Mouse (Mus musculus): ENCODE data around the gene Macrod2. TPM values are rescaled to one million over a fixed set of nuclear protein-coding genes. Genes with fewer than 3 reads are reported as not detected.

The Macrod2 gene
- polyA plus RNA-seq, 2 experiments = 2.1 to 7.7 TPM

DNA sequence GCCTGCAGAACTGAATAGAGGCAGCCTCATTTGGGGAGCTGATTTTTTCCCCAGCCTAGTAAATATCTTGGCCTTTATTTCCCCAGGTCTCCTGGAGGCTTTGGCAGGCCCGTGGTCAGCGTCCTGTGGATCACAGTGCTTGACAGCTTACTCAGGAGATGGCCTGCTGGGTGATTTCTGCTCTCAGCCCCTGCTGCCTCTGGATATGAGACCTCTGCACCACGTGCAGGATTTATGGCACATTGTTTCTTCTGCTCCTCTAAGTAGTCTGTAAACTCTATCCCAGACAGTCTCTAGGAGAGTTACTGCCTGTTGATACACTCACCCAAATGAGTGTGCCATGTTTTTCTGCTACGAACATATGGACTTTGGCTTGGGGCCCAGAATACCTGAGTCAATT lies 1187.8 kb downstream of the Macrod2 start:
- ATAC-seq (ENCODE audit: insufficient read depth) (no peak), DNase-seq (ENCODE audit: low read depth in 3 of 3, low spot score in 3 of 3) (no peak)
- TF ChIP-seq CTCF (IDR thresholded peaks at IDR 0.05; ENCODE audit: low read depth) = no peak
- no peak for TF ChIP-seq EP300 (IDR thresholded peaks at IDR 0.05; ENCODE audit: low read depth)
- Histone ChIP-seq H3K4me1 (replicated peaks; ENCODE audit: control insufficient read depth in 2 of 2, insufficient read depth in 2 of 2, low read length in 1 of 2) (no peaks in the 10 kb centered on the region), H3K27me3 (ENCODE audit: control insufficient read depth, insufficient read depth, low read length) (no peaks in the 10 kb centered on the region), H3K4me3 (ENCODE audit: insufficient read depth in 1 of 2, low read depth in 2 of 2, low read length in 2 of 2) (no peak overlapping the region), H3K4me2 (ENCODE audit: low read depth) (no peak overlapping the region), H3K9ac (replicated peaks) (no peak overlapping the region), H3K9me3 (ENCODE audit: control insufficient read depth, low read length) (no peaks in the 10 kb centered on the region), H3K36me3 (replicated peaks; ENCODE audit: control insufficient read depth, insufficient read depth, low read depth) (no peaks in the 10 kb centered on the region), H3K27ac (no peak overlapping the region)
- 24% methylated on average over 4 of the region's 4 CpGs for WGBS (ENCODE audit: insufficient replicate concordance)

DNA sequence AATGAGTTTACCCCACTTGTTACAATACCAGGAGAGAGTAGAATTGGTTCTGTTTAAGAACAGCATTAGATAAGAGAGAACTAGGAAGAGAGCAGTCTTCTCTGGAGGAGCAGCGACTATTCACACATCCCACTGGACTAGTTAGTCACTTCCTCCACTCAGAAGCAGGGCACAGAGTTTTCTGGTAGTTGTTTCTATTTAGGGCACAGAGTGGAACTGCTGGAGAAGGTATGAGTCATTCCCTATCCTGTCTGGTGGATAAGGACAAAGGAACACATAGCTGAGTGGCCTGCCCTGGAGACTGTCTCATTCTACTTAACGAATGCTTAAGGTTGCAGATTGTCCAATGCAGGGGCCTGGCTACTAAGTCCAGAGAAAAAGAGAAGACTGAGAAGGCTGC lies 1192.2 kb downstream of the Macrod2 start:
- no peaks in the 10 kb centered on the region for H3K27me3 ChIP-seq (ENCODE audit: control insufficient read depth, insufficient read depth, low read length)
- no peak overlapping the region for H3K4me3 ChIP-seq (ENCODE audit: insufficient read depth in 1 of 2, low read depth in 2 of 2, low read length in 2 of 2)
- ATAC-seq (ENCODE audit: insufficient read depth) (no peak), DNase-seq (ENCODE audit: low read depth in 3 of 3, low spot score in 3 of 3) (no peak)
- H3K36me3 ChIP-seq (replicated peaks; ENCODE audit: control insufficient read depth, insufficient read depth, low read depth) = no peaks in the 10 kb centered on the region
- H3K27ac ChIP-seq = no peak overlapping the region
- 39% methylated on average over 2 of the region's 2 CpGs for WGBS (ENCODE audit: insufficient replicate concordance)
- no peak overlapping the region for H3K9ac ChIP-seq (replicated peaks)
- TF ChIP-seq EP300 (IDR thresholded peaks at IDR 0.05; ENCODE audit: low read depth) (no peak), CTCF (IDR thresholded peaks at IDR 0.05; ENCODE audit: low read depth) (no peak)
- H3K4me2 ChIP-seq (ENCODE audit: low read depth) = no peak overlapping the region
- no peaks in the 10 kb centered on the region for H3K4me1 ChIP-seq (replicated peaks; ENCODE audit: control insufficient read depth in 2 of 2, insufficient read depth in 2 of 2, low read length in 1 of 2)
- H3K9me3 ChIP-seq (ENCODE audit: control insufficient read depth, low read length) = no peaks in the 10 kb centered on the region

DNA sequence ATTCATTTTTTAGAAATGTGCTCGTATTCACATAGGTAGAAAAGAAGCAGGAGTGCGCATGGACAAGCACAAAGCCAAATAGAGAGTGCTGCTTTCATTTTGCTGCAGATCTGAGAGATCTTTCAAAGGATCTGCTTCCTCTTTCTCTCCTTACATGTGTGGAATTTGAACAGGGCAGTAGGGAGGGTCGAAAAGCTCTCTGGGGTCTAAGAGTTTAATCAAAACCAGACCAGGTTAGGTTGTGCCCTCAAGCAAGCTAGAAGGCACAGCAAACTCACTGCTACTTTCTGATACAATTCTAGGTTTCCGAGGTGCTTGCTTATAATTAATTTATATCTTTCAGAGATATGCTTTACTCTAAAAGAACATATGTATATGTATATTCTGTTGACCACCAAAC lies 1196.2 kb downstream of the Macrod2 start:
- TF ChIP-seq EP300 (IDR thresholded peaks at IDR 0.05; ENCODE audit: low read depth) (no peak), CTCF (IDR thresholded peaks at IDR 0.05; ENCODE audit: low read depth) (no peak)
- 57% methylated on average over 4 of the region's 4 CpGs for WGBS (ENCODE audit: insufficient replicate concordance)

DNA sequence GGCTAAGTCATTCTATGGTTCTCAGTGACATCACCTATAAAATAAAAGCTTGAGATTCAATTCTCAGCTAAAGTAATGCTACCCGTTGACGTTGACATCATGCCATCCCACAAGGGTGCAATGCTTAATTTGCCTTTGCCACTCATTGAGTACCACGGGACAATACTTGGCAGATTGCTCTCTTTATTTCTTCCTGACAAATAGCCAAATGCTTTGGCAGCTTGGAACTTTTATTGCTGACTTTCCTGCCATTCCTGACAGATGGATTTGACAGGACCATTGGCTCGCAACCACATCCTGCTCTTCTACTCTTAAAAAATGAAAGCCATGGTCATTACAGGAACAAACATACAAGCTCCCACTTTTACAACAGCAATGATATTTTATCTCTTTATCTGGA lies 1199.7 kb downstream of the Macrod2 start:
- Histone ChIP-seq H3K4me2 (ENCODE audit: low read depth) (no peak overlapping the region), H3K27me3 (ENCODE audit: control insufficient read depth, insufficient read depth, low read length) (no peaks in the 10 kb centered on the region), H3K36me3 (replicated peaks; ENCODE audit: control insufficient read depth, insufficient read depth, low read depth) (no peaks in the 10 kb centered on the region), H3K4me1 (replicated peaks; ENCODE audit: control insufficient read depth in 2 of 2, insufficient read depth in 2 of 2, low read length in 1 of 2) (no peaks in the 10 kb centered on the region), H3K27ac (no peak overlapping the region), H3K4me3 (ENCODE audit: insufficient read depth in 1 of 2, low read depth in 2 of 2, low read length in 2 of 2) (no peak overlapping the region), H3K9ac (replicated peaks) (no peak overlapping the region), H3K9me3 (ENCODE audit: control insufficient read depth, low read length) (no peaks in the 10 kb centered on the region)
- no peak for ATAC-seq (ENCODE audit: insufficient read depth)
- 45% methylated on average over 4 of the region's 4 CpGs for WGBS (ENCODE audit: insufficient replicate concordance)
- no peak for DNase-seq (ENCODE audit: low read depth in 3 of 3, low spot score in 3 of 3)
- no peak for TF ChIP-seq EP300 (IDR thresholded peaks at IDR 0.05; ENCODE audit: low read depth)
- no peak for TF ChIP-seq CTCF (IDR thresholded peaks at IDR 0.05; ENCODE audit: low read depth)

More for the DNA sequence above, 1196.2 kb downstream of the Macrod2 start:
- H3K36me3 ChIP-seq (replicated peaks; ENCODE audit: control insufficient read depth, insufficient read depth, low read depth) = no peaks in the 10 kb centered on the region
- H3K9ac ChIP-seq (replicated peaks) = no peak overlapping the region
- DNase-seq (ENCODE audit: low read depth in 3 of 3, low spot score in 3 of 3) (no peak), ATAC-seq (ENCODE audit: insufficient read depth) (no peak)
- no peak overlapping the region for H3K4me3 ChIP-seq (ENCODE audit: insufficient read depth in 1 of 2, low read depth in 2 of 2, low read length in 2 of 2)
- H3K4me2 ChIP-seq (ENCODE audit: low read depth) = no peak overlapping the region
- H3K27me3 ChIP-seq (ENCODE audit: control insufficient read depth, insufficient read depth, low read length) = no peaks in the 10 kb centered on the region
- H3K27ac ChIP-seq = no peak overlapping the region
- no peaks in the 10 kb centered on the region for H3K4me1 ChIP-seq (replicated peaks; ENCODE audit: control insufficient read depth in 2 of 2, insufficient read depth in 2 of 2, low read length in 1 of 2)
- H3K9me3 ChIP-seq (ENCODE audit: control insufficient read depth, low read length) = no peaks in the 10 kb centered on the region

DNA sequence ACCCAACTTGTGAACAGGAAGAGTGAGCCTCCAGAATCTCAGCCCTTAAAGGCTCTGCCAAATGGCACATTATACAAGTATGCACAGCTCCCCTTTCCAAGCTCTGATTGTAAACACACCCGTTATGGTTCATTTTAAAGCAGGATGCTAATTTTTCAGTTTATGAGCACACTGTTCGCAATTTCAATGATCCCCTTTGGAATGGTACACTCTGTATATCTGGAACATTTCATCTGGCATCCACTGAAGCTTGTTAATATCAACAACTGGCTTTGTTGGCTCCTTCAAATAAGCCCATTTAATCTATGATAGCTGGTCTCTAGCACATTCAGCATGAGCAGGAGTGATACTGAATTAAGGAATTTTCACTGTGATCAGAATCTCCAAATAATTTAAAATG lies 1222.6 kb downstream of the Macrod2 start:
- H3K36me3 ChIP-seq (replicated peaks; ENCODE audit: control insufficient read depth, insufficient read depth, low read depth) = no peaks in the 10 kb centered on the region
- no peak for TF ChIP-seq CTCF (IDR thresholded peaks at IDR 0.05; ENCODE audit: low read depth)
- no peak for TF ChIP-seq EP300 (IDR thresholded peaks at IDR 0.05; ENCODE audit: low read depth)
- H3K4me1 ChIP-seq (replicated peaks; ENCODE audit: control insufficient read depth in 2 of 2, insufficient read depth in 2 of 2, low read length in 1 of 2) = no peaks in the 10 kb centered on the region
- no peaks in the 10 kb centered on the region for H3K9me3 ChIP-seq (ENCODE audit: control insufficient read depth, low read length)
- H3K27ac ChIP-seq = no peak overlapping the region
- 55% methylated on average over 2 of the region's 2 CpGs for WGBS (ENCODE audit: insufficient replicate concordance)
- H3K4me2 ChIP-seq (ENCODE audit: low read depth) = no peak overlapping the region
- H3K9ac ChIP-seq (replicated peaks) = no peak overlapping the region
- no peak for ATAC-seq (ENCODE audit: insufficient read depth)
- H3K27me3 ChIP-seq (ENCODE audit: control insufficient read depth, insufficient read depth, low read length) = no peaks in the 10 kb centered on the region
- no peak for DNase-seq (ENCODE audit: low read depth in 3 of 3, low spot score in 3 of 3)
- H3K4me3 ChIP-seq (ENCODE audit: insufficient read depth in 1 of 2, low read depth in 2 of 2, low read length in 2 of 2) = no peak overlapping the region
